18 mouse cellular contexts compared by ENCODE assay signal in genomic region chr5:139433842-139434568, GRCm38 (mm10). TPM values are rescaled to one million over a fixed set of nuclear protein-coding genes. Genes with fewer than 3 reads are reported as not detected.
A peak's percentile ranks its signal among the peaks of the same experiment; 100 is the strongest.
DNase-seq lines count a peak whose midpoint lies in the region; ATAC-seq and TF ChIP-seq lines count a peak whose summit lies in the region.
"Had no signal": no experiment of that assay in that cellular context is flagged by ENCODE, and none has a peak within 500 bp of the region (broad histone marks: within the 10 kb centered on the region; RNA-seq: fewer than 3 reads in every experiment).

No protein-coding gene starts in this region.

- peak; percentile 97 for DNase-seq in heart, adult 11 months
- no peak for DNase-seq in heart, postnatal 36 days
- DNase-seq in liver, embryonic 14.5 days (ENCODE audit: low read depth in 3 of 3, low spot score in 3 of 3) = no peak
- DNase-seq in liver, embryonic 11.5 days (ENCODE audit: low spot score) = no peak
- no peak for DNase-seq in midbrain, postnatal 0 days (ENCODE audit: low spot score)
- no peak for DNase-seq in spleen, postnatal 4 days (ENCODE audit: low spot score in 2 of 2)
- no peak for DNase-seq in cerebellum, adult 9-11 months
- DNase-seq: adrenal gland, adult 8-10 months; cerebellum, adult 18-20 months; gastrocnemius, postnatal 14 days; kidney, postnatal 4 days; liver, embryonic 13.5 days; spleen, adult 18-20 months had no signal

- no peak for TF ChIP-seq EP300 in liver, embryonic 14.5 days (IDR thresholded peaks at IDR 0.05; ENCODE audit: low read depth)

- no peak for TF ChIP-seq CTCF in liver, embryonic 14.5 days (IDR thresholded peaks at IDR 0.05; ENCODE audit: low read depth)
- no peak for TF ChIP-seq CTCF in midbrain, postnatal 0 days (IDR thresholded peaks at IDR 0.05)

- H3K4me1 ChIP-seq in liver, embryonic 14.5 days (replicated peaks; ENCODE audit: control insufficient read depth in 2 of 2, insufficient read depth in 2 of 2, low read length in 1 of 2) = no peaks in the 10 kb centered on the region
- H3K4me1 ChIP-seq in liver, embryonic 11.5 days (replicated peaks; ENCODE audit: control insufficient read depth, insufficient read depth, low read length) = peaks cover 5% of the 10 kb centered on the region
- peaks cover 65% of the 10 kb centered on the region for H3K4me1 ChIP-seq in forebrain, embryonic 16.5 days (replicated peaks; ENCODE audit: control insufficient read depth, insufficient read depth, low read length)
- peaks cover 21% of the 10 kb centered on the region for H3K4me1 ChIP-seq in midbrain, postnatal 0 days (ENCODE audit: insufficient read depth, low read length)

- no peak overlapping the region for H3K27ac ChIP-seq in liver, embryonic 14.5 days
- H3K27ac ChIP-seq in liver, embryonic 11.5 days (ENCODE audit: low read depth, low read length) = no peak overlapping the region
- peak overlapping the region; percentile 9; the same call in 1 of the 2 replicates for H3K27ac ChIP-seq in forebrain, embryonic 16.5 days (ENCODE audit: low read length)
- peak overlapping the region; percentile 70 for H3K27ac ChIP-seq in midbrain, postnatal 0 days (ENCODE audit: low read depth, low read length)
- H3K27ac ChIP-seq: liver, embryonic 13.5 days had no signal

- ATAC-seq in liver, embryonic 14.5 days (ENCODE audit: insufficient read depth) = 0 out of 2 replicates have a peak, but pooled peaks have one; percentile 5
- no peak for ATAC-seq in liver, embryonic 11.5 days (replicated peaks; ENCODE audit: low FRiP score)
- no peak for ATAC-seq in forebrain, embryonic 16.5 days
- ATAC-seq in midbrain, postnatal 0 days (ENCODE audit: low FRiP score) = no peak

- H3K9ac ChIP-seq in liver, embryonic 14.5 days (replicated peaks) = no peak overlapping the region
- no peak overlapping the region for H3K9ac ChIP-seq in liver, embryonic 11.5 days (ENCODE audit: low read depth, low read length)
- no peak overlapping the region for H3K9ac ChIP-seq in forebrain, embryonic 16.5 days (replicated peaks; ENCODE audit: low read depth, low read length)
- no peak overlapping the region for H3K9ac ChIP-seq in midbrain, postnatal 0 days (replicated peaks; ENCODE audit: low read length, poor library complexity, severe bottlenecking)
- H3K9ac ChIP-seq: heart, embryonic 12.5 days; liver, embryonic 13.5 days had no signal

- intact Hi-C loops in heart, postnatal 36 days (cut with DNase I) = loop anchor here (2.0 kb wide), 1 partner anchor 25 kb away; no protein-coding TSS in a partner anchor

- H3K4me3 ChIP-seq in liver, embryonic 14.5 days (ENCODE audit: insufficient read depth in 1 of 2, low read depth in 2 of 2, low read length in 2 of 2) = no peak overlapping the region
- H3K4me3 ChIP-seq in liver, embryonic 11.5 days (ENCODE audit: low read depth, low read length) = no peak overlapping the region
- H3K4me3 ChIP-seq in forebrain, embryonic 16.5 days (replicated peaks; ENCODE audit: low read length) = no peak overlapping the region
- H3K4me3 ChIP-seq in midbrain, postnatal 0 days (ENCODE audit: low read depth, low read length) = no peak overlapping the region
- H3K4me3 ChIP-seq: heart, embryonic 12.5 days; hindbrain, embryonic 10.5 days; liver, embryonic 13.5 days; myocyte had no signal

- no peaks in the 10 kb centered on the region for H3K27me3 ChIP-seq in liver, embryonic 14.5 days (ENCODE audit: control insufficient read depth, insufficient read depth, low read length)
- no peaks in the 10 kb centered on the region for H3K27me3 ChIP-seq in liver, embryonic 11.5 days (replicated peaks; ENCODE audit: control insufficient read depth, insufficient read depth, low read length)
- no peaks in the 10 kb centered on the region for H3K27me3 ChIP-seq in forebrain, embryonic 16.5 days (replicated peaks; ENCODE audit: control insufficient read depth, insufficient read depth, low read length)
- no peaks in the 10 kb centered on the region for H3K27me3 ChIP-seq in midbrain, postnatal 0 days (ENCODE audit: insufficient read depth, low read length)
- H3K27me3 ChIP-seq: liver, embryonic 13.5 days had no signal

- 56% methylated on average over 9 of the region's 9 CpGs for WGBS in liver, embryonic 14.5 days (ENCODE audit: insufficient replicate concordance)
- WGBS in liver, embryonic 11.5 days = 72% methylated on average over 9 of the region's 9 CpGs
- WGBS in forebrain, embryonic 16.5 days = 73% methylated on average over 9 of the region's 9 CpGs
- WGBS in midbrain, postnatal 0 days = 79% methylated on average over 9 of the region's 9 CpGs

- no peaks in the 10 kb centered on the region for H3K36me3 ChIP-seq in liver, embryonic 14.5 days (replicated peaks; ENCODE audit: control insufficient read depth, insufficient read depth, low read depth)
- no peaks in the 10 kb centered on the region for H3K36me3 ChIP-seq in liver, embryonic 11.5 days (ENCODE audit: control insufficient read depth, insufficient read depth, low read length)
- no peaks in the 10 kb centered on the region for H3K36me3 ChIP-seq in forebrain, embryonic 16.5 days (ENCODE audit: control insufficient read depth, insufficient read depth)
- H3K36me3 ChIP-seq in midbrain, postnatal 0 days (ENCODE audit: insufficient read depth, low read length) = no peaks in the 10 kb centered on the region
- H3K36me3 ChIP-seq: heart, embryonic 12.5 days; hindbrain, embryonic 10.5 days; liver, embryonic 13.5 days had no signal

- H3K4me2 ChIP-seq in liver, embryonic 14.5 days (ENCODE audit: low read depth) = no peak overlapping the region
- H3K4me2 ChIP-seq in liver, embryonic 11.5 days = no peak overlapping the region
- no peak overlapping the region for H3K4me2 ChIP-seq in forebrain, embryonic 16.5 days (ENCODE audit: low read length)
- no peak overlapping the region for H3K4me2 ChIP-seq in midbrain, postnatal 0 days (ENCODE audit: low read depth, low read length, poor library complexity, severe bottlenecking)
- H3K4me2 ChIP-seq: heart, embryonic 12.5 days; liver, embryonic 13.5 days had no signal

- H3K9me3 ChIP-seq in liver, embryonic 14.5 days (ENCODE audit: control insufficient read depth, low read length) = no peaks in the 10 kb centered on the region
- H3K9me3 ChIP-seq in liver, embryonic 11.5 days (ENCODE audit: control insufficient read depth, low read length) = no peaks in the 10 kb centered on the region
- no peaks in the 10 kb centered on the region for H3K9me3 ChIP-seq in forebrain, embryonic 16.5 days (ENCODE audit: control insufficient read depth, low read length)
- no peaks in the 10 kb centered on the region for H3K9me3 ChIP-seq in midbrain, postnatal 0 days (ENCODE audit: low read length)
- H3K9me3 ChIP-seq: heart, embryonic 12.5 days; hindbrain, embryonic 10.5 days; liver, embryonic 13.5 days had no signal

RNA-seq across cellular contexts. Expression of gene Gper1, which starts 11.1 kb away (rescaled TPM):
- total RNA-seq in heart, postnatal 36 days (2021) = 1 to 10 TPM; 1.7 to 2.0 TPM
- polyA plus RNA-seq in liver, embryonic 14.5 days (2012; rRNA removed) = 0.06 and 0.07 TPM in 2 replicates
- polyA plus RNA-seq in liver, embryonic 14.5 days (2014; fragmentation: Nextera tagmentation; extraction: Ambion mirVana) = 0.20 TPM in 1 of 2 replicates, not detected in the other
- polyA plus RNA-seq in liver, embryonic 11.5 days (2014; fragmentation: Nextera tagmentation; extraction: Ambion mirVana) = 0.38 and 0.58 TPM in 2 replicates
- 8.7 and 9.0 TPM in 2 replicates for polyA plus RNA-seq in forebrain, embryonic 16.5 days (2015; fragmentation: Nextera tagmentation; extraction: Ambion mirVana)
- total RNA-seq in midbrain, postnatal 0 days (2014; rRNA removed) = 5.8 and 8.9 TPM in 2 replicates
- 5.8 and 7.1 TPM in 2 replicates for polyA plus RNA-seq in midbrain, postnatal 0 days (2015; fragmentation: Nextera tagmentation; extraction: Ambion mirVana)
- total RNA-seq: common myeloid progenitor, adult 5-6 weeks had no signal

RNA-seq across cellular contexts. Expression of gene 3110082I17Rik, which starts 26.3 kb away (rescaled TPM):
- total RNA-seq in heart, postnatal 36 days (2021) = 1 to 10 TPM; 4.7 to 5.5 TPM
- polyA plus RNA-seq in liver, embryonic 14.5 days (2012; rRNA removed) = 11.1 and 11.2 TPM in 2 replicates
- 11.6 and 14.1 TPM in 2 replicates for polyA plus RNA-seq in liver, embryonic 14.5 days (2014; fragmentation: Nextera tagmentation; extraction: Ambion mirVana)
- 49.4 and 52.0 TPM in 2 replicates for polyA plus RNA-seq in liver, embryonic 11.5 days (2014; fragmentation: Nextera tagmentation; extraction: Ambion mirVana)
- 21.4 and 22.7 TPM in 2 replicates for polyA plus RNA-seq in forebrain, embryonic 16.5 days (2015; fragmentation: Nextera tagmentation; extraction: Ambion mirVana)
- 4.3 and 7.9 TPM in 2 replicates for total RNA-seq in midbrain, postnatal 0 days (2014; rRNA removed)
- 14.9 and 15.1 TPM in 2 replicates for polyA plus RNA-seq in midbrain, postnatal 0 days (2015; fragmentation: Nextera tagmentation; extraction: Ambion mirVana)

RNA-seq across cellular contexts. Expression of gene C130050O18Rik, which starts 28.9 kb away (rescaled TPM):
- total RNA-seq in heart, postnatal 36 days (2021) = under 1 TPM; 0.62 to 0.64 TPM
- polyA plus RNA-seq in liver, embryonic 14.5 days (2012; rRNA removed) = 0.93 and 1.1 TPM in 2 replicates
- 1.0 and 1.3 TPM in 2 replicates for polyA plus RNA-seq in liver, embryonic 14.5 days (2014; fragmentation: Nextera tagmentation; extraction: Ambion mirVana)
- 1.5 and 1.6 TPM in 2 replicates for polyA plus RNA-seq in liver, embryonic 11.5 days (2014; fragmentation: Nextera tagmentation; extraction: Ambion mirVana)
- 0.21 and 0.37 TPM in 2 replicates for polyA plus RNA-seq in forebrain, embryonic 16.5 days (2015; fragmentation: Nextera tagmentation; extraction: Ambion mirVana)
- total RNA-seq in midbrain, postnatal 0 days (2014; rRNA removed) = 0.19 TPM in 1 of 2 replicates, not detected in the other
- 0.17 TPM in 1 of 2 replicates, not detected in the other for polyA plus RNA-seq in midbrain, postnatal 0 days (2015; fragmentation: Nextera tagmentation; extraction: Ambion mirVana)

RNA-seq across cellular contexts. Expression of gene Zfand2a, which starts 50.3 kb away (rescaled TPM):
- 10 to 100 TPM; 14.0 to 17.9 TPM for total RNA-seq in heart, postnatal 36 days (2021)
- 3.1 and 3.2 TPM in 2 replicates for polyA plus RNA-seq in liver, embryonic 14.5 days (2012; rRNA removed)
- polyA plus RNA-seq in liver, embryonic 14.5 days (2014; fragmentation: Nextera tagmentation; extraction: Ambion mirVana) = 1.4 TPM in 2 replicates
- polyA plus RNA-seq in liver, embryonic 11.5 days (2014; fragmentation: Nextera tagmentation; extraction: Ambion mirVana) = 4.6 and 5.7 TPM in 2 replicates
- 18.8 and 21.4 TPM in 2 replicates for polyA plus RNA-seq in forebrain, embryonic 16.5 days (2015; fragmentation: Nextera tagmentation; extraction: Ambion mirVana)
- 56.5 and 60.6 TPM in 2 replicates for total RNA-seq in midbrain, postnatal 0 days (2014; rRNA removed)
- polyA plus RNA-seq in midbrain, postnatal 0 days (2015; fragmentation: Nextera tagmentation; extraction: Ambion mirVana) = 30.4 and 35.0 TPM in 2 replicates

RNA-seq across cellular contexts. Expression of gene Gpr146, which starts 56.5 kb away (rescaled TPM):
- 10 to 100 TPM; 43.6 to 56.2 TPM for total RNA-seq in heart, postnatal 36 days (2021)
- 14.6 and 14.7 TPM in 2 replicates for polyA plus RNA-seq in liver, embryonic 14.5 days (2012; rRNA removed)
- 18.4 and 20.1 TPM in 2 replicates for polyA plus RNA-seq in liver, embryonic 14.5 days (2014; fragmentation: Nextera tagmentation; extraction: Ambion mirVana)
- 13.4 and 15.1 TPM in 2 replicates for polyA plus RNA-seq in liver, embryonic 11.5 days (2014; fragmentation: Nextera tagmentation; extraction: Ambion mirVana)
- 1.5 and 1.8 TPM in 2 replicates for polyA plus RNA-seq in forebrain, embryonic 16.5 days (2015; fragmentation: Nextera tagmentation; extraction: Ambion mirVana)
- total RNA-seq in midbrain, postnatal 0 days (2014; rRNA removed) = 4.1 and 5.6 TPM in 2 replicates
- polyA plus RNA-seq in midbrain, postnatal 0 days (2015; fragmentation: Nextera tagmentation; extraction: Ambion mirVana) = 3.0 and 3.9 TPM in 2 replicates

Comparison
In these comparisons a context has a peak if more than half of its experiments do, and no peak if none do; other contexts are left out.
1. H3K27ac ChIP-seq: peak in forebrain, embryonic 16.5 days (single experiment) and midbrain, postnatal 0 days (single experiment); none in liver, embryonic 14.5 days (single experiment) and liver, embryonic 11.5 days (single experiment).